Mouse (Mus musculus) urinary bladder, adult 18-20 months (tissue): ENCODE measurements around the gene Hdlbp.

Experiments used
- DNase-seq, 2 experiments: peaks; one replicate each; pipeline ENCODE4 v3.0.0; 2022; ENCODE audit warnings: low spot score in 2 of 2, mixed read lengths in 2 of 2

Hdlbp gene

GRCm38 (mm10) chr1:93445111-93445821 is 33.3 kb downstream of the Hdlbp start:
- DNase-seq = peak; percentile 71 to 75

GRCm38 (mm10) chr1:93444405-93445110 is 34.1 kb downstream of the Hdlbp start:
- DNase-seq = peak; percentile 69 to 76

GRCm38 (mm10) chr1:93439321-93439720 is 39.3 kb downstream of the Hdlbp start:
- no peak for DNase-seq

- DNase-seq = no peak
These were observed 46.5 kb downstream of the Hdlbp start for GRCm38 (mm10) chr1:93432087-93432486.

GRCm38 (mm10) chr1:93403403-93403802 is 75.2 kb downstream of the Hdlbp start:
- DNase-seq = no peak

- peak in 1 of 2 experiments; percentile 26 for DNase-seq
These were observed 77.2 kb downstream of the Hdlbp start for GRCm38 (mm10) chr1:93401191-93402052.

- no peak for DNase-seq
These were observed 89.7 kb downstream of the Hdlbp start for GRCm38 (mm10) chr1:93388906-93389305.

GRCm38 (mm10) chr1:93387198-93387597 is 91.4 kb downstream of the Hdlbp start:
- DNase-seq = no peak

GRCm38 (mm10) chr1:93379117-93379516 is 99.5 kb downstream of the Hdlbp start:
- DNase-seq = no peak

GRCm38 (mm10) chr1:93377307-93377706 is 101.3 kb downstream of the Hdlbp start:
- DNase-seq = no peak

GRCm38 (mm10) chr1:93373665-93374064 is 105.0 kb downstream of the Hdlbp start, which contains the start of gene Ano7:
Gene Ano7 (plus strand): TSS chr1:93373930.
- DNase-seq = no peak

GRCm38 (mm10) chr1:93365641-93366040 is 113.0 kb downstream of the Hdlbp start:
- DNase-seq = no peak

GRCm38 (mm10) chr1:93362661-93363060 is 116.0 kb downstream of the Hdlbp start:
- no peak for DNase-seq
